Mouse (Mus musculus): ENCODE data around the gene Hipk4. TPM values are rescaled to one million over a fixed set of nuclear protein-coding genes. Genes with fewer than 3 reads are reported as not detected.
A peak's percentile ranks its signal among the peaks of the same experiment; 100 is the strongest.

Gene Hipk4
- total and polyA plus RNA-seq, 2 experiments, result not detected

GRCm38 (mm10) chr7:27478561-27478960, 44.5 kb upstream of the Hipk4 start:
- peaks cover 12% of the 10 kb centered on the region for H3K79me2 ChIP-seq (ENCODE audit: control insufficient read depth, insufficient read depth, low read length)
- no peak for TF ChIP-seq POLR2A (IDR thresholded peaks at IDR 0.05; ENCODE audit: extremely low read depth, insufficient read depth, low read length)
- no peak for TF ChIP-seq CTCF (IDR thresholded peaks at IDR 0.05; ENCODE audit: low read depth, low read length)
- no peak for DNase-seq (ENCODE audit: extremely low read depth, low read depth, low spot score)
- WGBS, result 60% methylated on average over 7 of the region's 7 CpGs
- no peaks in the 10 kb centered on the region for H3K27me3 ChIP-seq (ENCODE audit: control insufficient read depth, insufficient read depth, low read length)
- peaks cover 4% of the 10 kb centered on the region for H3K36me3 ChIP-seq (ENCODE audit: control insufficient read depth, insufficient read depth, low read length)
- H3K4me3 ChIP-seq (ENCODE audit: insufficient read depth, low read depth, low read length), result no peak overlapping the region
- H3K4me1 ChIP-seq (ENCODE audit: control insufficient read depth, insufficient read depth, low read length), result peaks cover 24% of the 10 kb centered on the region
- H3K27ac ChIP-seq (replicated peaks; ENCODE audit: insufficient read depth, low read depth, low read length), result no peak overlapping the region
- H3K9ac ChIP-seq (ENCODE audit: low read depth, low read length), result no peak overlapping the region

- peaks cover 12% of the 10 kb centered on the region for H3K79me2 ChIP-seq (ENCODE audit: control insufficient read depth, insufficient read depth, low read length)
- peak overlapping the region; percentile 47; the same call in 1 of the 2 replicates for H3K9ac ChIP-seq (ENCODE audit: low read depth, low read length)
- TF ChIP-seq CTCF (IDR thresholded peaks at IDR 0.05; ENCODE audit: low read depth, low read length), result no peak
- no peak for TF ChIP-seq POLR2A (IDR thresholded peaks at IDR 0.05; ENCODE audit: extremely low read depth, insufficient read depth, low read length)
- H3K4me3 ChIP-seq (ENCODE audit: insufficient read depth, low read depth, low read length), result no peak overlapping the region
- H3K27me3 ChIP-seq (ENCODE audit: control insufficient read depth, insufficient read depth, low read length), result no peaks in the 10 kb centered on the region
- peaks cover 4% of the 10 kb centered on the region for H3K36me3 ChIP-seq (ENCODE audit: control insufficient read depth, insufficient read depth, low read length)
- H3K27ac ChIP-seq (replicated peaks; ENCODE audit: insufficient read depth, low read depth, low read length), result peak overlapping the region; percentile 87
- WGBS, result 18% methylated on average over 1 of the region's 1 CpGs
- H3K4me1 ChIP-seq (ENCODE audit: control insufficient read depth, insufficient read depth, low read length), result peaks cover 24% of the 10 kb centered on the region
- peak; percentile 78 for DNase-seq (ENCODE audit: extremely low read depth, low read depth, low spot score)
These were observed 43.3 kb upstream of the Hipk4 start for GRCm38 (mm10) chr7:27479750-27480149.

DNA sequence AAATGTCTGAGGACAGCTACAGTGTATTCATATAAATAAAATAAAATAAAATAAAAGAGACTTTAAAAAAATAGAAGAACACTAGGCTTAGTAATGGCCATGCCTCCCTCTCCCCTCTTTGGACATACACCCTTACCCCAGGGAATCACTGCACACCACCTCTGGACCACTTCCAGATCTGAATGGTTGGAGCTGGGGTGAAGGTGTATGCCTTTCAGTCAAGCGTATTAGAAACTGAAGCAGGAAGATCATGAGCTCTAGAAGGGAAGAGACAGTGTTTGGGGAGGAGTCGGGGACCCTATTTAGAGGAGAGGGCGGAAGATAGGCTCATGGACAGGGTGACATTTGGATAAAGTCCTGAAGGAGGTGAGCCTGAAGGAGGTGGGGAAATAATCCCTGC, 42.6 kb upstream of the Hipk4 start:
- H3K79me2 ChIP-seq (ENCODE audit: control insufficient read depth, insufficient read depth, low read length), result peaks cover 12% of the 10 kb centered on the region
- DNase-seq (ENCODE audit: extremely low read depth, low read depth, low spot score), result peak; percentile 56
- peak overlapping the region; percentile 80 for H3K27ac ChIP-seq (replicated peaks; ENCODE audit: insufficient read depth, low read depth, low read length)
- H3K27me3 ChIP-seq (ENCODE audit: control insufficient read depth, insufficient read depth, low read length), result no peaks in the 10 kb centered on the region
- H3K4me3 ChIP-seq (ENCODE audit: insufficient read depth, low read depth, low read length), result peak overlapping the region; percentile 34
- 15% methylated on average over 3 of the region's 3 CpGs for WGBS
- H3K9ac ChIP-seq (ENCODE audit: low read depth, low read length), result peak overlapping the region; percentile 59
- H3K36me3 ChIP-seq (ENCODE audit: control insufficient read depth, insufficient read depth, low read length), result peaks cover 4% of the 10 kb centered on the region
- peaks cover 23% of the 10 kb centered on the region for H3K4me1 ChIP-seq (ENCODE audit: control insufficient read depth, insufficient read depth, low read length)
- no peak for TF ChIP-seq POLR2A (IDR thresholded peaks at IDR 0.05; ENCODE audit: extremely low read depth, insufficient read depth, low read length)
- no peak for TF ChIP-seq CTCF (IDR thresholded peaks at IDR 0.05; ENCODE audit: low read depth, low read length)

- peak; percentile 65; the same call in 1 of the 2 replicates for TF ChIP-seq POLR2A (IDR thresholded peaks at IDR 0.05; ENCODE audit: extremely low read depth, insufficient read depth, low read length)
- no peak for TF ChIP-seq CTCF (IDR thresholded peaks at IDR 0.05; ENCODE audit: low read depth, low read length)
- no peak for DNase-seq (ENCODE audit: extremely low read depth, low read depth, low spot score)
- Histone ChIP-seq H3K4me3 (ENCODE audit: insufficient read depth, low read depth, low read length) (peak overlapping the region; percentile 34), H3K36me3 (ENCODE audit: control insufficient read depth, insufficient read depth, low read length) (peaks cover 4% of the 10 kb centered on the region), H3K4me1 (ENCODE audit: control insufficient read depth, insufficient read depth, low read length) (peaks cover 18% of the 10 kb centered on the region; the same call in 1 of the 2 replicates), H3K27me3 (ENCODE audit: control insufficient read depth, insufficient read depth, low read length) (no peaks in the 10 kb centered on the region), H3K79me2 (ENCODE audit: control insufficient read depth, insufficient read depth, low read length) (peaks cover 6% of the 10 kb centered on the region; the same call in 1 of the 2 replicates), H3K9ac (ENCODE audit: low read depth, low read length) (peak overlapping the region; percentile 59), H3K27ac (replicated peaks; ENCODE audit: insufficient read depth, low read depth, low read length) (peak overlapping the region; percentile 80)
- WGBS, result 4% methylated on average over 11 of the region's 11 CpGs
These were observed 42.0 kb upstream of the Hipk4 start for GRCm38 (mm10) chr7:27480927-27481626.

DNA sequence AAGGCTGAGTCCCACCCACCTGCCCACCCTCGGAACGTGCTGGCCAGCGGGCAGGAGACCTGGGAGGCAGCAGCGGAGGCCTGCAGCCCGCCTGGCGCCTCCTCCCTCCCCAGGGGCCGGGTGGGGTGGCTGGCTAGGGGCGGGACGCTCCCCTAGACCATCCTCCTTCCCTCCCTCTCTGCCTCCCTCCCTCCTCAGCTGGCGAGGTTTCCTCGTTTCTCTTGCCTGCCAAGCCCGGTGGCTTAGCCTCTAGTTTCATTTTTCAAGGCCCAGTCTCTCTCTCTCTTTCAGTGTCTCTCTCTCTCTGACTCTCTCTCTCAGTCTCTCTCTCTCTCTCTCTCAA, 41.5 kb upstream of the Hipk4 start:
- H3K27me3 ChIP-seq (ENCODE audit: control insufficient read depth, insufficient read depth, low read length), result no peaks in the 10 kb centered on the region
- H3K9ac ChIP-seq (ENCODE audit: low read depth, low read length), result peak overlapping the region; percentile 66
- DNase-seq (ENCODE audit: extremely low read depth, low read depth, low spot score), result peak; percentile 95
- H3K36me3 ChIP-seq (ENCODE audit: control insufficient read depth, insufficient read depth, low read length), result peaks cover 2% of the 10 kb centered on the region
- peaks cover 16% of the 10 kb centered on the region; the same call in 1 of the 2 replicates for H3K4me1 ChIP-seq (ENCODE audit: control insufficient read depth, insufficient read depth, low read length)
- H3K79me2 ChIP-seq (ENCODE audit: control insufficient read depth, insufficient read depth, low read length), result peaks cover 1% of the 10 kb centered on the region; the same call in 1 of the 2 replicates
- H3K4me3 ChIP-seq (ENCODE audit: insufficient read depth, low read depth, low read length), result peak overlapping the region; percentile 34
- WGBS, result 1% methylated on average over 9 of the region's 12 CpGs
- H3K27ac ChIP-seq (replicated peaks; ENCODE audit: insufficient read depth, low read depth, low read length), result peak overlapping the region; percentile 85
- TF ChIP-seq CTCF (IDR thresholded peaks at IDR 0.05; ENCODE audit: low read depth, low read length), result no peak
- no peak for TF ChIP-seq POLR2A (IDR thresholded peaks at IDR 0.05; ENCODE audit: extremely low read depth, insufficient read depth, low read length)

DNA sequence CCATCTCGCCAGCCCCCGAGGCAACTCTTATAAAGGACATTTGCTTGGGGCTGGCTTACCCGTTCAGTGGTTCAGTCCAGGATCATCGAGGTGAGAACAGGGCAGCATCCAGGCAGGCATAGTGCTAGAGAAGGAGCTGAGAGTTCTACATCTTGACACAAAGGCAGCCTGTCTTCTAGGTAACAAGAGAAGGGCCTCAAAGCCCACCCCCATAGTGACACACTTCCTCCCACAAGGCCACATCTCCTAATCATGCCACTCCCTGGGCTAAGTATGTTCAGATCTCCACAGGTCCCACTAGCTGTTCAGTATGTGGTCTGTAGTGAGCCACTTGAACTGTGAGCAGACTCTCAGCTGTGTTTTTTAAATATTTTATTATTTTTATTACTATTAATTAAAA, 39.2 kb upstream of the Hipk4 start:
- peaks cover 5% of the 10 kb centered on the region; the same call in 1 of the 2 replicates for H3K79me2 ChIP-seq (ENCODE audit: control insufficient read depth, insufficient read depth, low read length)
- no peaks in the 10 kb centered on the region for H3K36me3 ChIP-seq (ENCODE audit: control insufficient read depth, insufficient read depth, low read length)
- TF ChIP-seq POLR2A (IDR thresholded peaks at IDR 0.05; ENCODE audit: extremely low read depth, insufficient read depth, low read length) (no peak), CTCF (IDR thresholded peaks at IDR 0.05; ENCODE audit: low read depth, low read length) (no peak)
- H3K27me3 ChIP-seq (ENCODE audit: control insufficient read depth, insufficient read depth, low read length), result no peaks in the 10 kb centered on the region
- H3K27ac ChIP-seq (replicated peaks; ENCODE audit: insufficient read depth, low read depth, low read length), result no peak overlapping the region
- WGBS, result 94% methylated on average over 4 of the region's 4 CpGs
- DNase-seq (ENCODE audit: extremely low read depth, low read depth, low spot score), result no peak
- H3K4me1 ChIP-seq (ENCODE audit: control insufficient read depth, insufficient read depth, low read length), result peaks cover 19% of the 10 kb centered on the region
- no peak overlapping the region for H3K4me3 ChIP-seq (ENCODE audit: insufficient read depth, low read depth, low read length)
- H3K9ac ChIP-seq (ENCODE audit: low read depth, low read length), result no peak overlapping the region

Data from liver, adult 2 months (tissue).